Mouse (Mus musculus): ENCODE data around the gene Atad5. TPM values are rescaled to one million over a fixed set of nuclear protein-coding genes. Genes with fewer than 3 reads are reported as not detected.
"Not testable (repeated sequence)": the region's sequence is repeated elsewhere in the genome, so short reads cannot be mapped to it uniquely, and the experiment has no call there.

Atad5 gene
- 13.3 and 14.1 TPM in 2 replicates for polyA plus RNA-seq (2015; fragmentation: Nextera tagmentation; extraction: Ambion mirVana)

- Histone ChIP-seq H3K9ac (peak within 1 kb of the TSS; percentile 96), H3K27me3 (no peaks in the 10 kb centered on the region), H3K9me3 (no peaks in the 10 kb centered on the region), H3K27ac (peak within 1 kb of the TSS; percentile 70), H3K36me3 (no peaks in the 10 kb centered on the region), H3K4me3 (peak within 1 kb of the TSS; percentile 98), H3K4me1 (peaks cover 11% of the 10 kb centered on the region), H3K4me2 (replicated peaks) (peak within 1 kb of the TSS; percentile 88)
- peak; percentile 74 for ATAC-seq (ENCODE audit: low FRiP score, low read depth)
- WGBS, result 6% methylated on average over 57 of the region's 57 CpGs
These were observed at the start of gene Atad5 for GRCm38 (mm10) chr11:80088917-80089816. Gene Atad5, plus strand, starts transcription at chr11:80089400.

- ATAC-seq (ENCODE audit: low FRiP score, low read depth), result no peak
- no peaks in the 10 kb centered on the region for H3K4me1 ChIP-seq
- no peak overlapping the region for H3K9ac ChIP-seq
- no peak overlapping the region for H3K4me3 ChIP-seq
- H3K27me3 ChIP-seq, result no peaks in the 10 kb centered on the region
- no peak overlapping the region for H3K27ac ChIP-seq
- H3K4me2 ChIP-seq (replicated peaks), result no peak overlapping the region
- H3K9me3 ChIP-seq, result no peaks in the 10 kb centered on the region
- H3K36me3 ChIP-seq, result peaks cover 16% of the 10 kb centered on the region
- 57% methylated on average over 10 of the region's 10 CpGs for WGBS
These were observed 46.4 kb upstream of the Atad5 start for GRCm38 (mm10) chr11:80042615-80043418.

GRCm38 (mm10) chr11:80043419-80043817 is 45.8 kb upstream of the Atad5 start:
- Histone ChIP-seq H3K9me3 (no peaks in the 10 kb centered on the region), H3K9ac (no peak overlapping the region), H3K27me3 (no peaks in the 10 kb centered on the region), H3K4me2 (replicated peaks) (no peak overlapping the region), H3K36me3 (peaks cover 21% of the 10 kb centered on the region), H3K27ac (no peak overlapping the region), H3K4me3 (no peak overlapping the region), H3K4me1 (no peaks in the 10 kb centered on the region)
- no peak for ATAC-seq (ENCODE audit: low FRiP score, low read depth)
- 86% methylated on average over 8 of the region's 8 CpGs for WGBS

GRCm38 (mm10) chr11:80046856-80047255 is 42.3 kb upstream of the Atad5 start:
- Histone ChIP-seq H3K36me3 (peaks cover 37% of the 10 kb centered on the region), H3K27me3 (no peaks in the 10 kb centered on the region), H3K4me3 (no peak overlapping the region), H3K4me1 (peaks cover 12% of the 10 kb centered on the region), H3K9me3 (no peaks in the 10 kb centered on the region), H3K27ac (no peak overlapping the region), H3K4me2 (replicated peaks) (no peak overlapping the region), H3K9ac (no peak overlapping the region)
- WGBS, result 89% methylated on average over 7 of the region's 7 CpGs
- no peak for ATAC-seq (ENCODE audit: low FRiP score, low read depth)

DNA sequence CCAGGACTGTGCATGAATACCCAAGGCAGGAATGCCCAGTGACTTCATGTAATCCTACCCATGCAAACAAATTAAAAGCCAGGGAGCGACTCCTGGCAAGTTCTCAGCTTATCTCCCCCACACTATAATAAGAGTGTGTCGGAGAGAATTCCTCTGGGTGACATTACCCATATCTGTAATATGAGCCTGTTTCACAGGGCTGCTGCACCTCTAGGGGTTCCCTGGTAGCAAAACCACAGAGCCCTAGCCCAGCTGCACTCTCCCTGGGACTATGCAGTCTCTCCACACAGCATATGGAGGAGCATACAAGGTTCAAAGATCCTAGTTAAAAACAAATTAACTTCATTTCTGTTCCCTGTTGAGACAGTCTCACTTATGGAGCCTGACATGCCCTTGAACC is 39.1 kb upstream of the Atad5 start:
- Histone ChIP-seq H3K27me3 (no peaks in the 10 kb centered on the region), H3K27ac (no peak overlapping the region), H3K4me3 (no peak overlapping the region), H3K36me3 (peaks cover 52% of the 10 kb centered on the region), H3K4me2 (replicated peaks) (no peak overlapping the region), H3K9me3 (no peaks in the 10 kb centered on the region), H3K9ac (no peak overlapping the region), H3K4me1 (peaks cover 12% of the 10 kb centered on the region)
- 23% methylated on average over 2 of the region's 2 CpGs for WGBS
- no peak; the same call in 1 of the 2 replicates for ATAC-seq (ENCODE audit: low FRiP score, low read depth)

GRCm38 (mm10) chr11:80052456-80052855 is 36.7 kb upstream of the Atad5 start:
- Histone ChIP-seq H3K27ac (no peak overlapping the region), H3K9ac (no peak overlapping the region), H3K4me3 (no peak overlapping the region), H3K4me2 (replicated peaks) (no peak overlapping the region), H3K27me3 (no peaks in the 10 kb centered on the region), H3K9me3 (no peaks in the 10 kb centered on the region), H3K4me1 (peaks cover 12% of the 10 kb centered on the region), H3K36me3 (peaks cover 62% of the 10 kb centered on the region)
- WGBS, result 60% methylated on average over 7 of the region's 7 CpGs
- no peak for ATAC-seq (ENCODE audit: low FRiP score, low read depth)

GRCm38 (mm10) chr11:80053171-80053570 is 36.0 kb upstream of the Atad5 start:
- WGBS, result 90% methylated on average over 5 of the region's 5 CpGs
- no peaks in the 10 kb centered on the region for H3K27me3 ChIP-seq
- H3K36me3 ChIP-seq, result peaks cover 63% of the 10 kb centered on the region
- H3K9ac ChIP-seq, result no peak overlapping the region
- no peak for ATAC-seq (ENCODE audit: low FRiP score, low read depth)
- H3K4me1 ChIP-seq, result peaks cover 12% of the 10 kb centered on the region
- no peaks in the 10 kb centered on the region for H3K9me3 ChIP-seq
- no peak overlapping the region for H3K4me2 ChIP-seq (replicated peaks)
- no peak overlapping the region for H3K4me3 ChIP-seq
- H3K27ac ChIP-seq, result no peak overlapping the region

- no peak for ATAC-seq (ENCODE audit: low FRiP score, low read depth)
- Histone ChIP-seq H3K27ac (no peak overlapping the region), H3K36me3 (peaks cover 63% of the 10 kb centered on the region), H3K9me3 (no peaks in the 10 kb centered on the region), H3K4me1 (peaks cover 12% of the 10 kb centered on the region), H3K4me3 (no peak overlapping the region), H3K9ac (no peak overlapping the region), H3K4me2 (replicated peaks) (no peak overlapping the region), H3K27me3 (no peaks in the 10 kb centered on the region)
- WGBS, result 77% methylated on average over 4 of the region's 4 CpGs
These were observed 34.5 kb upstream of the Atad5 start for GRCm38 (mm10) chr11:80054659-80055058.

GRCm38 (mm10) chr11:80056141-80056540 is 33.1 kb upstream of the Atad5 start:
- no peak overlapping the region for H3K4me2 ChIP-seq (replicated peaks)
- no peak overlapping the region for H3K27ac ChIP-seq
- 90% methylated on average over 9 of the region's 9 CpGs for WGBS
- peaks cover 73% of the 10 kb centered on the region for H3K36me3 ChIP-seq
- 0 out of 2 replicates have a peak, but pooled peaks cover under 1% of the 10 kb centered on the region for H3K4me1 ChIP-seq
- no peaks in the 10 kb centered on the region for H3K9me3 ChIP-seq
- no peaks in the 10 kb centered on the region for H3K27me3 ChIP-seq
- no peak overlapping the region for H3K9ac ChIP-seq
- H3K4me3 ChIP-seq, result no peak overlapping the region
- ATAC-seq (ENCODE audit: low FRiP score, low read depth), result no peak

- Histone ChIP-seq H3K4me2 (replicated peaks) (no peak overlapping the region), H3K36me3 (peaks cover 57% of the 10 kb centered on the region), H3K27ac (no peak overlapping the region), H3K9me3 (no peaks in the 10 kb centered on the region), H3K27me3 (no peaks in the 10 kb centered on the region), H3K9ac (no peak overlapping the region), H3K4me1 (no peaks in the 10 kb centered on the region), H3K4me3 (no peak overlapping the region)
- ATAC-seq (ENCODE audit: low FRiP score, low read depth), result no peak
- 82% methylated on average over 4 of the region's 4 CpGs for WGBS
These were observed 27.0 kb upstream of the Atad5 start for GRCm38 (mm10) chr11:80062159-80062558.

DNA sequence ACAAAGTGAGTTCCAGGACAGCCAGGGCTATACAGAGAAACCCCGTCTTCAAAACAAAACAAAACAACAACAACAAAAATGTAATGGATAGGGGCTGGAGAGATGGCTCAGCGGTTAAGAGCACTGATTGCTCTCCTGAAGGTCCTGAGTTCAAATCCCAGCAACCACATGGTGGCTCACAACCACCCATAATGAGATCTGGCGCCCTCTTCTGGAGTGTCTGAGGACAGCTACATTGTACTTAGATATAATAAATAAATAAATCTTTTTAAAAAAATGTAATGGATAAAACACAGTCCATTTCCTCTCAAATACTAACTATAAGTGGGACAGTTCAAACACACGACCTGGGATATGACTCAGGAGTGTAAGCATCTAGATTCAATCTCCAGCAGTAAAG is 22.8 kb upstream of the Atad5 start:
- WGBS, result 91% methylated on average over 4 of the region's 4 CpGs
- not testable (repeated sequence) for H3K4me2 ChIP-seq (replicated peaks); H3K4me3 ChIP-seq

GRCm38 (mm10) chr11:80067558-80067957 is 21.6 kb upstream of the Atad5 start:
- Histone ChIP-seq H3K4me2 (replicated peaks) (no peak overlapping the region), H3K27ac (no peak overlapping the region)
- WGBS, result 83% methylated on average over 5 of the region's 5 CpGs

More for the DNA sequence above, 22.8 kb upstream of the Atad5 start:
- not testable (repeated sequence) for H3K9me3 ChIP-seq; H3K9ac ChIP-seq; H3K27ac ChIP-seq; ATAC-seq (ENCODE audit: low FRiP score, low read depth); H3K4me1 ChIP-seq; H3K27me3 ChIP-seq
- peaks cover 21% of the 10 kb centered on the region for H3K36me3 ChIP-seq

More at GRCm38 (mm10) chr11:80067558-80067957, 21.6 kb upstream of the Atad5 start:
- peaks cover 12% of the 10 kb centered on the region for H3K36me3 ChIP-seq
- peaks cover 3% of the 10 kb centered on the region; the same call in 1 of the 2 replicates for H3K4me1 ChIP-seq
- H3K9ac ChIP-seq, result no peak overlapping the region
- no peak for ATAC-seq (ENCODE audit: low FRiP score, low read depth)
- no peaks in the 10 kb centered on the region for H3K9me3 ChIP-seq
- H3K27me3 ChIP-seq, result no peaks in the 10 kb centered on the region
- no peak overlapping the region for H3K4me3 ChIP-seq

Measured in limb, embryonic 13.5 days (tissue).